Mouse (Mus musculus): ENCODE data around the gene Dclk1. TPM values are rescaled to one million over a fixed set of nuclear protein-coding genes. Genes with fewer than 3 reads are reported as not detected.

Dclk1 gene
- total and polyA plus RNA-seq, 2 experiments from 2014 or later, result 213 to 214 TPM

DNA sequence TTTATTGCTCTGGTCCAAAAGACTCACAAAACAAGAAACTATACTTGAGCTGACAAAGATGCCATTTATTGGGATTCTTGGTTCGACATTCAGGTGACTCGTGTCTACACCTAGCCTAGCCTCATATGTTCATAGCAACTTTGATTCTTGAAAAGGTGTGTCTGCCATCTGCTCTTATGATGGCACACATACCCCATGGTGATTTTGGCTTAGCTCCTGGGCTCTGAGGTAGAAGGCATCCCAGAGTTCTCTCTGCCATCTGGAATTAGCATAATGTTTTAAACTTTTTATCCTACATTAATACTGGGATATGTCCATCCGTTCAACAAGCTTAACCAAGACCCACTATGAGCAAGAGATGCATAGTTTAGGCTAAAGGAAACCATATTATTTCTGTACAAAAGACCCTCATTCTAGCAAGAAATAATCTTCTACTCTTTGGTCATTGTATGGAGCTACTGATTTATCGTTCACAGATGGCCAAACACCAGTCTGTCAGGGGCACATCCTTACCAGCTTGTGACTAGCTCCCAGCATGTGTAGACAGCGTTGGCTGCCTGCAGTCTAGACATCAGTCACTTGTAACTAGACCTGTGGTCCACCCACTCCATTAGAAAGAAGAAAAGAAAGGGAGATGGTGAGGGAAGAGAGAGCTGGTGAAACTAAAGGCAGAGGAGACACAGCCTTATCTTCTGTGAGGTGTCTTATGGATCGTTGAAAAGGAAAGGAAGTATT is 298.4 kb downstream of the Dclk1 start:
- Histone ChIP-seq H3K9ac (replicated peaks; ENCODE audit: low read length) (no peak overlapping the region), H3K27me3 (ENCODE audit: insufficient read depth, low read length) (no peaks in the 10 kb centered on the region), H3K4me2 (ENCODE audit: low read depth, low read length) (no peak overlapping the region), H3K36me3 (ENCODE audit: insufficient read depth, low read length) (no peaks in the 10 kb centered on the region), H3K27ac (peak overlapping the region; percentile 83), H3K4me3 (ENCODE audit: low read length) (no peak overlapping the region), H3K9me3 (ENCODE audit: low read length) (no peaks in the 10 kb centered on the region), H3K4me1 (ENCODE audit: insufficient read depth, low read length) (peaks cover 24% of the 10 kb centered on the region)
- WGBS, result 61% methylated on average over 6 of the region's 6 CpGs
- TF ChIP-seq CTCF (IDR thresholded peaks at IDR 0.05; ENCODE audit: low read depth), result no peak
- DNase-seq (ENCODE audit: low spot score), result peak; percentile 74
- ATAC-seq, result peak; percentile 55

DNA sequence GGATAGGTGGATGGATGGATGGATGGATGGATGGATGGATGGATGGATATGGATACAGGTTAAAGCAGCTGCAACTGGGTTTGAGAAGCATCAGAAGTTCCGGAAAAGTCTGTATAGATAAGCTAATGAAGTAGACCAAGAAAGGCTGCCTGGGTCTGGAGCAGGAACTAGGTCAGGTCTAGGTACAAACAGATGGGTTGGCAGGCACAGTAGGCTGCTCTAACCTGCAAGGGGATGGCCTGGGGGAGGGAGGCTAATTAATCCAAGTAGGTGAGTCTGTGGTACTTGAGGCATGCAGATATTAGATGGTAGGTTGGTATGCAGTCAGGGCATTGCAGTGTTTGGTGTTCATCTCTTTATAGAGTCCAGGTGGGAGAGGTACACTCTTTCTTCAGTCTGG is 299.6 kb downstream of the Dclk1 start:
- TF ChIP-seq CTCF (IDR thresholded peaks at IDR 0.05; ENCODE audit: low read depth), result no peak
- no peaks in the 10 kb centered on the region for H3K9me3 ChIP-seq (ENCODE audit: low read length)
- 82% methylated on average over 1 of the region's 1 CpGs for WGBS
- H3K36me3 ChIP-seq (ENCODE audit: insufficient read depth, low read length), result no peaks in the 10 kb centered on the region
- no peak overlapping the region for H3K4me3 ChIP-seq (ENCODE audit: low read length)
- H3K27me3 ChIP-seq (ENCODE audit: insufficient read depth, low read length), result no peaks in the 10 kb centered on the region
- peak overlapping the region; percentile 83 for H3K27ac ChIP-seq
- DNase-seq (ENCODE audit: low spot score) (peak; percentile 9), ATAC-seq (peak; percentile 32)
- H3K4me2 ChIP-seq (ENCODE audit: low read depth, low read length), result peak overlapping the region; percentile 53; the same call in 1 of the 2 replicates
- H3K4me1 ChIP-seq (ENCODE audit: insufficient read depth, low read length), result peaks cover 21% of the 10 kb centered on the region
- H3K9ac ChIP-seq (replicated peaks; ENCODE audit: low read length), result no peak overlapping the region

DNA sequence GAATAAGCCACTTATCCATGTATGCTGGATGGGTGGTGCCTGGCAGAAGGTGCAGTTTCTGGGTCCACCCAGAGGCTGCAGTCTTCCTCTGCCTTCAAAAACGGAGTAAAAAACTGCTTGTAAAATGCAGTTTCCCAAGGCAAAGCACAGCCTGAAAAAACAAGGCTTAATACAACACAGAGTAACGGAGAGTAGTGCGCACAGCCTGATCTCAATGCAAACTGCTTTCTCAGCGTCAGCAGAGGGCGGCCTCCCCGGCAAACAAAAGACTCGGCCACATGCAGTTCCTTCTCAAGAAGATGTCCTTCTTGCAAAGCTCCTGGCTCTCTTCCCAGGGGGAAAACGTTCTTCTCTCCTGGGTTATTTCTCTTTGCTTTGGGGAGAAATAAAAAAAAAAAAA is 300.1 kb downstream of the Dclk1 start:
- H3K9ac ChIP-seq (replicated peaks; ENCODE audit: low read length), result peak overlapping the region; percentile 1; the same call in 1 of the 2 replicates
- H3K4me3 ChIP-seq (ENCODE audit: low read length), result peak overlapping the region; percentile 11; the same call in 1 of the 2 replicates
- no peaks in the 10 kb centered on the region for H3K9me3 ChIP-seq (ENCODE audit: low read length)
- WGBS, result 1% methylated on average over 8 of the region's 8 CpGs
- H3K27ac ChIP-seq, result peak overlapping the region; percentile 83
- peak; percentile 88 for DNase-seq (ENCODE audit: low spot score)
- TF ChIP-seq CTCF (IDR thresholded peaks at IDR 0.05; ENCODE audit: low read depth), result peak; percentile 76
- peaks cover 21% of the 10 kb centered on the region for H3K4me1 ChIP-seq (ENCODE audit: insufficient read depth, low read length)
- H3K36me3 ChIP-seq (ENCODE audit: insufficient read depth, low read length), result no peaks in the 10 kb centered on the region
- peak overlapping the region; percentile 53 for H3K4me2 ChIP-seq (ENCODE audit: low read depth, low read length)
- ATAC-seq, result peak; percentile 67
- H3K27me3 ChIP-seq (ENCODE audit: insufficient read depth, low read length), result no peaks in the 10 kb centered on the region

DNA sequence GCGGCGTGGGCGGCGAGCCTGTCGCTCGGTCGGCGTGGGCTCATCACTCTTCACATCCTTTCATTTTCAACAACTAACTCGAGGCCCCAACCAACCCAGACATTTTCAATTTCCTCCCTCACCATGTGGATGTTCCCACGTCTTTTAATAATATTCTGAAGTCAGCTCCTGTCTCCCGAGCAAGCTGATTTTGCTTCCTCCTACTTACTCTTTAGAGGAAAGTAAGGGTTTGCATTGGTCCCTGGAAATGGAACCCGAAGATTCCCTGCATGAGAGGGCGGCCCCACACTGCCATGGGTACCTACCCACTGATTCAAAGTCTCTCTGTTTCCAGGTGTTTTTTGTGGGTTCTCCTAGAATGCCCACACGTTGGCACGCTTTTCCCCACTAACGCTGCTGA is 300.8 kb downstream of the Dclk1 start:
- peak overlapping the region; percentile 1; the same call in 1 of the 2 replicates for H3K9ac ChIP-seq (replicated peaks; ENCODE audit: low read length)
- WGBS, result 64% methylated on average over 16 of the region's 16 CpGs
- no peaks in the 10 kb centered on the region for H3K27me3 ChIP-seq (ENCODE audit: insufficient read depth, low read length)
- H3K4me1 ChIP-seq (ENCODE audit: insufficient read depth, low read length), result peaks cover 21% of the 10 kb centered on the region
- peak overlapping the region; percentile 11; the same call in 1 of the 2 replicates for H3K4me3 ChIP-seq (ENCODE audit: low read length)
- peak overlapping the region; percentile 53 for H3K4me2 ChIP-seq (ENCODE audit: low read depth, low read length)
- ATAC-seq (no peak), DNase-seq (ENCODE audit: low spot score) (peak; percentile 38)
- TF ChIP-seq CTCF (IDR thresholded peaks at IDR 0.05; ENCODE audit: low read depth), result no peak
- H3K27ac ChIP-seq, result peak overlapping the region; percentile 83
- H3K36me3 ChIP-seq (ENCODE audit: insufficient read depth, low read length), result no peaks in the 10 kb centered on the region
- no peaks in the 10 kb centered on the region for H3K9me3 ChIP-seq (ENCODE audit: low read length)

DNA sequence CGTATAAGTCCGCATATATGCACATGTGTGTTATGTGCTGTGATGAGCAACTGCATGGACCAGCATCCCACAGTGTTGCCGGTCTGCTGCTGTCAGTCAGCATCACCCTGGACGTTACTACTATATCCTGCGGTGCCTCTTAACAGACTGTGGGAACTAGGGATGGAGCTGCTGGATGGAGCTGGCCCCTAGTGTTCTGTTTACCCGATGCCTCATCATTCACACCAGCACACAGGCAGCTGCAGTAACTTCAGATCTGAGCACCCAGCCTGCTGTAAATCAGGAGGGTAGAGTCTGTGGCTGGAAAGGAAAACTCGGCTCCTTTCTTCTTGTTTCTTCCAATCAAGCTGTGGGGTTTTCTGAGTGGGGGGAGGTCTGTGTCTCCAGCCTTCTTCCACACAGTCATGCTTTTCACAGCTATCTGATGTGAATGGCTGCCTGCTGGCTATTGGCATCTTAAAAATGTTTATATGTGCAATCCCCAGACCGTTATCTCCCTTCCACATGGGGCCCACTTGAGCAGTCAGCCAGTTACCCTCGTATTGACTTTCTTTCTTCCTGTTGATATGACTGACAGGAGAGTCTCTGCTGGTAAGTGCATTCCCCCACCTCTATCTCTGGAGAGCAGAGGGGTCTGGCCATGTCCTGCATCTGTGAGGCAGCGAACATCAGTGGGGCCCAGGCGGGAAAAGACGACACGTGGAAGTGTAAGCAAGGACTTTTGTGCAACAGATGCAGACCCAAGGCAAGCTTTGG is 301.9 kb downstream of the Dclk1 start:
- Histone ChIP-seq H3K4me3 (ENCODE audit: low read length) (no peak overlapping the region), H3K27me3 (ENCODE audit: insufficient read depth, low read length) (no peaks in the 10 kb centered on the region), H3K27ac (peak overlapping the region; percentile 83), H3K4me2 (ENCODE audit: low read depth, low read length) (no peak overlapping the region), H3K4me1 (ENCODE audit: insufficient read depth, low read length) (peaks cover 21% of the 10 kb centered on the region), H3K36me3 (ENCODE audit: insufficient read depth, low read length) (no peaks in the 10 kb centered on the region), H3K9me3 (ENCODE audit: low read length) (no peaks in the 10 kb centered on the region), H3K9ac (replicated peaks; ENCODE audit: low read length) (0 out of 2 replicates have a peak overlapping the region, but pooled peaks have one; percentile 2)
- WGBS, result 51% methylated on average over 13 of the region's 13 CpGs
- DNase-seq (ENCODE audit: low spot score) (peak; percentile 11), ATAC-seq (no peak)
- no peak for TF ChIP-seq CTCF (IDR thresholded peaks at IDR 0.05; ENCODE audit: low read depth)

DNA sequence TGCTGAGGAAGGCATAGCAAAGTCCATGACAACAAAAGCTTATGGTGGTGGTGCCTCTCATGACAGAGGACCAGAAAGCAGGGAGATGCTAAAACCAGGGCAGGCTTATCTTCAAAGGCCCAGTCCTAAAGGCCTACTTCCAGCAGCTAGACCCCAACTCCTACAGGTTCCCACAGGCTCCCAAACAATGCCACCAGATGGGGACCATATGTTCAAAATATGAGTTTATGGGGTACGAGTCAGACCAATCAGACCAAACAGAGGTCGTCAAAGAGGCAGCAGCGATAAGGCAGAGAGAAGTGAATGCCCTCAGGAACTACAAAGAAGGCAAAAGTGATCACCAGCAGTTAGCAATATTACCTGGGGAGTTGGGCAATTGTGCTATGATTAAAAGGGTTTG is 303.1 kb downstream of the Dclk1 start:
- Histone ChIP-seq H3K36me3 (ENCODE audit: insufficient read depth, low read length) (no peaks in the 10 kb centered on the region), H3K9ac (replicated peaks; ENCODE audit: low read length) (no peak overlapping the region), H3K4me2 (ENCODE audit: low read depth, low read length) (no peak overlapping the region), H3K9me3 (ENCODE audit: low read length) (no peaks in the 10 kb centered on the region), H3K27ac (no peak overlapping the region), H3K4me3 (ENCODE audit: low read length) (no peak overlapping the region), H3K4me1 (ENCODE audit: insufficient read depth, low read length) (peaks cover 21% of the 10 kb centered on the region), H3K27me3 (ENCODE audit: insufficient read depth, low read length) (no peaks in the 10 kb centered on the region)
- no peak for ATAC-seq
- WGBS, result 68% methylated on average over 3 of the region's 3 CpGs
- DNase-seq (ENCODE audit: low spot score), result no peak
- TF ChIP-seq CTCF (IDR thresholded peaks at IDR 0.05; ENCODE audit: low read depth), result no peak

Data from hindbrain, postnatal 0 days (tissue).